Comparison of ENCODE assay signal across 14 mouse cellular contexts in the genomic region with DNA sequence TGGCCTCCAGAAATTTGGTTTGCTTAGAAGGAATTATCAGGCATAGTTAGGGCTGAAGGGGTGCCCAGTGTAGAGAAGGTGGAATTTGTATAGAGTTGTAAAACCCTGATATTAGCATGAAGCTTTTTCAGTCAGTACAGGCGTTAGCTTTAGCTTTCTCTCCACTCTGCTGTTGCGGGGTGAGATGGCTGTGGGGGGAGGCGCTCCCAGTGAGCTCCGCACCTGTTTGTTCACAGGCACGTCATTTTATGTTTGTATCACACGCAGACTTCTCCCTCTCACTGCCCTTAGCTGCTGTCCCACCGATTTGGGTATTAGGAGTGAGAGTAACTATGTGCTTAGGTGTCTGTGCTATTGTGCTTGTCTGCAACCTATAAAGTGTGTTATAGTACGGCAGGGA.
DNase-seq lines count a peak whose midpoint lies in the region; ATAC-seq and TF ChIP-seq lines count a peak whose summit lies in the region.
"Had no signal": no experiment of that assay in that cellular context is flagged by ENCODE, and none has a peak within 500 bp of the region (broad histone marks: within the 10 kb centered on the region; RNA-seq: fewer than 3 reads in every experiment).

No protein-coding gene starts in this region.

- H3K9ac ChIP-seq in heart, postnatal 0 days (replicated peaks; ENCODE audit: low read depth, low read length) = no peak overlapping the region
- no peak overlapping the region for H3K9ac ChIP-seq in midbrain, embryonic 16.5 days (ENCODE audit: low read depth, low read length)
- H3K9ac ChIP-seq in embryonic facial prominence, embryonic 13.5 days = peak overlapping the region; percentile 90
- no peak overlapping the region for H3K9ac ChIP-seq in stomach, embryonic 14.5 days (replicated peaks; ENCODE audit: low read depth, low read length)
- H3K9ac ChIP-seq: liver, embryonic 15.5 days had no signal

- no peaks in the 10 kb centered on the region for H3K9me3 ChIP-seq in heart, postnatal 0 days (replicated peaks; ENCODE audit: control insufficient read depth, low read length)
- H3K9me3 ChIP-seq in midbrain, embryonic 10.5 days (replicated peaks) = no peaks in the 10 kb centered on the region
- H3K9me3 ChIP-seq in midbrain, embryonic 16.5 days (replicated peaks; ENCODE audit: control insufficient read depth, low read length, poor library complexity, severe bottlenecking) = no peaks in the 10 kb centered on the region
- no peaks in the 10 kb centered on the region for H3K9me3 ChIP-seq in embryonic facial prominence, embryonic 13.5 days
- H3K9me3 ChIP-seq in stomach, embryonic 14.5 days (ENCODE audit: control insufficient read depth, low read depth, low read length) = no peaks in the 10 kb centered on the region
- H3K9me3 ChIP-seq: heart, embryonic 13.5 days; liver, embryonic 15.5 days had no signal

- no peak for ATAC-seq in heart, postnatal 0 days (ENCODE audit: insufficient read depth, low read depth)
- ATAC-seq in midbrain, embryonic 16.5 days = no peak
- ATAC-seq in embryonic facial prominence, embryonic 13.5 days (ENCODE audit: insufficient number of reproducible peaks, insufficient read depth, low FRiP score, low TSS enrichment, low read depth) = no peak
- no peak for ATAC-seq in stomach, embryonic 14.5 days (ENCODE audit: insufficient number of reproducible peaks, insufficient read depth, low FRiP score, low read depth)
- ATAC-seq: forebrain, embryonic 14.5 days; hindbrain, embryonic 16.5 days had no signal

- H3K4me1 ChIP-seq in heart, postnatal 0 days (ENCODE audit: control insufficient read depth, insufficient read depth) = peaks cover 59% of the 10 kb centered on the region
- peaks cover 42% of the 10 kb centered on the region for H3K4me1 ChIP-seq in midbrain, embryonic 10.5 days
- no peaks in the 10 kb centered on the region; the same call in 1 of the 2 replicates for H3K4me1 ChIP-seq in midbrain, embryonic 16.5 days (ENCODE audit: control insufficient read depth, insufficient read depth, low read length)
- peaks cover 86% of the 10 kb centered on the region for H3K4me1 ChIP-seq in embryonic facial prominence, embryonic 13.5 days
- peaks cover 51% of the 10 kb centered on the region for H3K4me1 ChIP-seq in stomach, embryonic 14.5 days (ENCODE audit: control insufficient read depth, insufficient read depth, low read length)

- peak overlapping the region; percentile 86; the same call in 1 of the 2 replicates for H3K27ac ChIP-seq in heart, postnatal 0 days (ENCODE audit: low read depth)
- H3K27ac ChIP-seq in midbrain, embryonic 10.5 days (replicated peaks) = 0 out of 2 replicates have a peak overlapping the region, but pooled peaks have one; percentile 4
- no peak overlapping the region for H3K27ac ChIP-seq in midbrain, embryonic 16.5 days (ENCODE audit: low read length)
- H3K27ac ChIP-seq in embryonic facial prominence, embryonic 13.5 days = peak overlapping the region; percentile 95
- peak overlapping the region; percentile 36; the same call in 1 of the 2 replicates for H3K27ac ChIP-seq in stomach, embryonic 14.5 days (ENCODE audit: low read length)
- H3K27ac ChIP-seq: liver, embryonic 15.5 days had no signal

- 84% methylated on average over 8 of the region's 8 CpGs for WGBS in heart, postnatal 0 days
- WGBS in midbrain, embryonic 10.5 days = 94% methylated on average over 8 of the region's 8 CpGs
- 79% methylated on average over 8 of the region's 8 CpGs for WGBS in midbrain, embryonic 16.5 days
- 59% methylated on average over 8 of the region's 8 CpGs for WGBS in embryonic facial prominence, embryonic 13.5 days
- 69% methylated on average over 8 of the region's 8 CpGs for WGBS in stomach, embryonic 14.5 days

- TF ChIP-seq EP300 in heart, postnatal 0 days (IDR thresholded peaks at IDR 0.05; ENCODE audit: low read depth) = no peak

- H3K4me2 ChIP-seq in heart, postnatal 0 days (ENCODE audit: low read depth, low read length) = no peak overlapping the region; the same call in 1 of the 2 replicates
- no peak overlapping the region for H3K4me2 ChIP-seq in midbrain, embryonic 16.5 days (ENCODE audit: low read length)
- peak overlapping the region; percentile 68 for H3K4me2 ChIP-seq in embryonic facial prominence, embryonic 13.5 days
- no peak overlapping the region for H3K4me2 ChIP-seq in stomach, embryonic 14.5 days (replicated peaks; ENCODE audit: low read depth, low read length)
- H3K4me2 ChIP-seq: liver, embryonic 15.5 days had no signal

- no peak overlapping the region for H3K4me3 ChIP-seq in heart, postnatal 0 days (ENCODE audit: low read depth, low read length)
- H3K4me3 ChIP-seq in midbrain, embryonic 10.5 days = no peak overlapping the region
- H3K4me3 ChIP-seq in midbrain, embryonic 16.5 days (ENCODE audit: low read depth, low read length) = no peak overlapping the region
- H3K4me3 ChIP-seq in embryonic facial prominence, embryonic 13.5 days = peak overlapping the region; percentile 64
- H3K4me3 ChIP-seq in stomach, embryonic 14.5 days (ENCODE audit: low read depth, low read length) = no peak overlapping the region
- H3K4me3 ChIP-seq: heart, embryonic 13.5 days; liver, embryonic 15.5 days had no signal

- peaks cover 24% of the 10 kb centered on the region for H3K36me3 ChIP-seq in heart, postnatal 0 days (replicated peaks; ENCODE audit: control insufficient read depth, insufficient read depth, low read length)
- H3K36me3 ChIP-seq in midbrain, embryonic 10.5 days = peaks cover 20% of the 10 kb centered on the region
- H3K36me3 ChIP-seq in midbrain, embryonic 16.5 days (ENCODE audit: control insufficient read depth, insufficient read depth, low read length) = no peaks in the 10 kb centered on the region
- peaks cover 38% of the 10 kb centered on the region for H3K36me3 ChIP-seq in embryonic facial prominence, embryonic 13.5 days
- peaks cover 29% of the 10 kb centered on the region for H3K36me3 ChIP-seq in stomach, embryonic 14.5 days (ENCODE audit: control insufficient read depth, insufficient read depth, low read length)

- no peaks in the 10 kb centered on the region for H3K27me3 ChIP-seq in heart, postnatal 0 days (ENCODE audit: control insufficient read depth, insufficient read depth, low read length)
- H3K27me3 ChIP-seq in midbrain, embryonic 10.5 days (ENCODE audit: low read depth, poor library complexity, severe bottlenecking) = peaks cover 22% of the 10 kb centered on the region
- no peaks in the 10 kb centered on the region; the same call in 1 of the 2 replicates for H3K27me3 ChIP-seq in midbrain, embryonic 16.5 days (ENCODE audit: control insufficient read depth, insufficient read depth, low read depth, low read length)
- H3K27me3 ChIP-seq in embryonic facial prominence, embryonic 13.5 days = no peaks in the 10 kb centered on the region
- H3K27me3 ChIP-seq in stomach, embryonic 14.5 days (ENCODE audit: control insufficient read depth, insufficient read depth, low read length) = no peaks in the 10 kb centered on the region
- H3K27me3 ChIP-seq: heart, embryonic 13.5 days; liver, embryonic 15.5 days had no signal

- DNase-seq in heart, postnatal 0 days (ENCODE audit: low spot score) = no peak
- no peak for DNase-seq in heart, adult 9 months (ENCODE audit: low spot score in 2 of 2)
- DNase-seq in midbrain, embryonic 10.5 days (ENCODE audit: low spot score) = no peak
- no peak for DNase-seq in left cerebral cortex, adult 11 months (ENCODE audit: low spot score)
- DNase-seq in embryo, embryonic 10 days (ENCODE audit: low spot score) = no peak
- DNase-seq: cerebellum, adult 2 months; embryo, embryonic 11 days had no signal

- no peak for TF ChIP-seq CTCF in heart, postnatal 0 days (IDR thresholded peaks at IDR 0.05; ENCODE audit: low read depth)
